Mouse (Mus musculus) limb, embryonic 10.5 days (tissue): ENCODE data around the gene Peli2. TPM values are rescaled to one million over a fixed set of nuclear protein-coding genes. Genes with fewer than 3 reads are reported as not detected.

ENCODE experiments used
- DNase-seq: peaks from one replicate; pipeline ENCODE4 v3.0.0-alpha.2; 2017; ENCODE audit warnings: low spot score
- H3K27ac ChIP-seq: fragments of 300-500 bp; sonication (generic); 2 replicates; pipeline ENCODE4 v1.5.1; 2016; ENCODE audit warnings: mild to moderate bottlenecking
- H3K27me3 ChIP-seq: fragments of 300-500 bp; sonication (generic); 2 replicates; pipeline ENCODE4 v1.6.1; 2016; ENCODE audit warnings: low read depth, mild to moderate bottlenecking; ENCODE audit not compliant: poor library complexity, severe bottlenecking
- H3K36me3 ChIP-seq: fragments of 300-500 bp; sonication (generic); 2 replicates; pipeline ENCODE4 v1.6.1; 2016; ENCODE audit warnings: mild to moderate bottlenecking, moderate library complexity
- H3K4me1 ChIP-seq: fragments of 300-500 bp; sonication (generic); 2 replicates; pipeline ENCODE4 v1.6.1; 2016
- H3K4me3 ChIP-seq: fragments of 300-500 bp; sonication (generic); 2 replicates; pipeline ENCODE4 v1.5.1; 2016; ENCODE audit warnings: mild to moderate bottlenecking, moderate library complexity
- H3K9me3 ChIP-seq: fragments of 300-500 bp; sonication (generic); replicated peaks from 2 replicates; pipeline ENCODE4 v1.6.1; 2016; ENCODE audit warnings: mild to moderate bottlenecking
- WGBS: fragments of 180-500 bp; shearing (Covaris S2); methylation state at CpG from one replicate; pipeline ENCODE4 v1.1.7; 2016; 5-methylcytosine and 5-hydroxymethylcytosine counted together
- polyA plus RNA-seq: library from polyadenylated mRNA; unstranded; fragments of >200 nt; fragmentation: Nextera tagmentation; extraction: Ambion mirVana; gene quantifications from 2 replicates; pipeline ENCODE4 v1.2.1, GENCODE M21; 2016

Peli2 gene
- polyA plus RNA-seq, 1 experiment from 2014 or later = 7.3 TPM

DNA sequence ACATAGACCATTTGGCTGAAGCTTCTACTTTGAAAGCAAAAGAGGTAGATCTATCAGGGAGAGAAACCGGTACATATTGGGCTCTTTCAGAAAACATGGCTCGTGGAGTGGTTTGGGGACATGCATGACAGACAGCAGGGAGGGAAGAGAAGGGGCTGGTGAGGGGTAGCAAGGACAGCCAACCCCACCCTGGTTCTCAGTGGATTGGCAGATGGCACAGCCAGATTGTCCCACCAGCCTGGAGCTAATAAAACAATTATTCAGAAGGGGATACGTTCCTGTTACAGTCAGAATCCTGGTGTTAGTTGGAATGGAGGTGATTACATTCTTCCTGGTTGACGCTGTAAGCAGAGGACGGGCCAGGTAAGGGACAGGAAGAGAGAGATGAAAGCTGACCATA lies 2.6 kb upstream of the Peli2 start:
- Histone ChIP-seq H3K4me3 (no peak overlapping the region), H3K27me3 (no peaks in the 10 kb centered on the region), H3K4me1 (peaks cover 32% of the 10 kb centered on the region), H3K9me3 (no peaks in the 10 kb centered on the region), H3K36me3 (no peaks in the 10 kb centered on the region), H3K27ac (no peak overlapping the region)
- DNase-seq = no peak
- WGBS = 69% methylated on average over 5 of the region's 5 CpGs

DNA sequence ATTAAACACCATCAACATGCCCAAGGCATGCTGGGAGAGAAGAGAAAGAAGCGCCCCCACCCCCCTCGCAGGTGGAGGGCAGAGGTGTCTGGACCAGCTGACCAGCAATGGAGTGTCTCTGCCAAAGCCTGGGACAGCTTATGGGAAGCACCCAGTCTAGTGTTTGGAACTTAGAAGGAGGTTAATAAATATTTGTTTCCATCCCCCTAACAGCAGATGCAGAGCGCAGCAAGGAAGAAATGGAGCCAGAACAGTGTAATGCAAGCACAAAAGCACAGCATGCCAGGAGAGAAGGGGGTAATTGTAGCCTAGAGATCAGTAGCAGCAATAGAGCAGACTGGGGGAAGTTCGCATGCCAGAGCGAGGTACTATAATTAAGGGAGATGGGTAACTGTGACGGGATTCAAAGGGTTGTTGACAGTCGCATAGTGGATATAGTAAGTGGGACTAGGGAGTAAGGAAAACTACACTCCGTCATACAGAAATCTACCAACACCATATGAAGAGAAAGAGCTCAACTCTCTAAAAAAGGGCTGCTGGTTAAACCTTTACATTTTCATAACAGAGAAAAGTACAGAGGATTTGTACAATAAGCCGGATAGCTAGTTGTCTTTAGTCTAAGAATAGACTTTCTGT lies 1.5 kb upstream of the Peli2 start:
- Histone ChIP-seq H3K4me1 (peaks cover 38% of the 10 kb centered on the region), H3K4me3 (peak overlapping the region; percentile 91; the same call in 1 of the 2 replicates)
- WGBS = 7% methylated on average over 9 of the region's 9 CpGs

DNA sequence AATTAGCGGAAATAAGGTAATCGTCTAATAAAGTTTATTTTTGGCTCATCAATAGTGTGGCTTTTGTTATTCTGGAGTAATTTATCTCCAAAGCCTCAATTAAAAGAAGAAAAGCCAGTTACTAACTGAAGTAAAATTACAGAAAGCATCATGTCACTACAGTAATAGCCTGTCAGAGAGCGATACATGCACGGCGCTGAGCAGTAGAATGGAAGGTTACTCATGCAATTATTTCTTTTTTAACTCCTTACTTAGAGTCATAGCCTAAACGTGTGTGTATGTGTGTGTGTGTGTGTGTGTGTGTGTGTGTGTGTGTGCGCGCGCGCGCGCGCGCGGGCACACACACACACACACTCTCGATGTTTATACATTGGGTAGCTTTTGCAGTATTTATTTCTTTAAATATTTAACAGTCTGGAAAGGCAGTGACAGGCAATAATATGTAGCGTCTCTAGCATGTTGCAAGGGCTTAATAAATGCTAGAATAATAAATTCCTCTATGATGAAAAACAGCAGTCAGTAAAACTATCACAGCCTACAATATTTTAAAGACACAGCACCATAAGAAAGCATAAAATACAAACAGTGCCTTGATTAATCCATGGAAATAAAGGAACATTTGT lies 864 bp upstream of the Peli2 start:
- H3K9me3 ChIP-seq = no peaks in the 10 kb centered on the region
- 23% methylated on average over 17 of the region's 17 CpGs for WGBS
- peak overlapping the region; percentile 91 for H3K4me3 ChIP-seq
- H3K36me3 ChIP-seq = no peaks in the 10 kb centered on the region
- no peak overlapping the region for H3K27ac ChIP-seq
- no peaks in the 10 kb centered on the region for H3K27me3 ChIP-seq
- peaks cover 44% of the 10 kb centered on the region for H3K4me1 ChIP-seq
- no peak for DNase-seq

More for the DNA sequence above, 1.5 kb upstream of the Peli2 start:
- Histone ChIP-seq H3K9me3 (no peaks in the 10 kb centered on the region), H3K36me3 (no peaks in the 10 kb centered on the region), H3K27me3 (no peaks in the 10 kb centered on the region), H3K27ac (no peak overlapping the region)
- DNase-seq = no peak

DNA sequence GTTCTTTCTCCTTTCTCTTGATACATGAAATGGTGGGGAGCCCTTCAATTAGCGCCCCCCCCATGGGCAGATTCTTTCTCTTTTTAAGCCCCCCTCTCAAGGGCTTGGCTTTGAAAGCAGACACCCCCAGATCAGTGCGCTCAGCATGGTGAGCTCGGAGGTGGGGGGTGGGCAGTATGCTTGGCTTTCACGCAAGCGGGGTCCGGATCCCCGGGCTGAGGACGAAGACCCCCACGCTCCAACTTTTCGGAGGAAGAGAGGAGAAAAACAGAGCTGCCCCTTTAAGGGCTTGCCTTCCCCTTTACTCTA lies 226 bp upstream of the Peli2 start:
- Histone ChIP-seq H3K27me3 (no peaks in the 10 kb centered on the region), H3K4me1 (peaks cover 46% of the 10 kb centered on the region), H3K27ac (peak overlapping the region; percentile 94), H3K36me3 (no peaks in the 10 kb centered on the region), H3K4me3 (peak overlapping the region; percentile 91), H3K9me3 (no peaks in the 10 kb centered on the region)
- no peak for DNase-seq
- 0% methylated on average over 10 of the region's 10 CpGs for WGBS

- Histone ChIP-seq H3K27ac (peak overlapping the region; percentile 94), H3K4me1 (peaks cover 46% of the 10 kb centered on the region), H3K9me3 (no peaks in the 10 kb centered on the region), H3K4me3 (peak overlapping the region; percentile 91), H3K36me3 (no peaks in the 10 kb centered on the region), H3K27me3 (no peaks in the 10 kb centered on the region)
- WGBS = under 1% methylated on average over 32 of the region's 32 CpGs
- peak; percentile 56 for DNase-seq
These were observed 1.2 kb downstream of the Peli2 start for GRCm38 (mm10) chr14:48121529-48122517.

- DNase-seq = no peak
- no peaks in the 10 kb centered on the region for H3K9me3 ChIP-seq
- 0 out of 2 replicates have a peak, but pooled peaks cover 2% of the 10 kb centered on the region for H3K36me3 ChIP-seq
- WGBS = 71% methylated on average over 5 of the region's 5 CpGs
- no peak overlapping the region for H3K27ac ChIP-seq
- peaks cover 44% of the 10 kb centered on the region for H3K4me1 ChIP-seq
- no peaks in the 10 kb centered on the region for H3K27me3 ChIP-seq
- H3K4me3 ChIP-seq = no peak overlapping the region
These were observed 3.4 kb downstream of the Peli2 start for GRCm38 (mm10) chr14:48124011-48124410.

- Histone ChIP-seq H3K4me1 (peaks cover 36% of the 10 kb centered on the region), H3K27me3 (no peaks in the 10 kb centered on the region), H3K9me3 (no peaks in the 10 kb centered on the region), H3K36me3 (0 out of 2 replicates have a peak, but pooled peaks cover 2% of the 10 kb centered on the region), H3K4me3 (no peak overlapping the region), H3K27ac (no peak overlapping the region)
- DNase-seq = no peak
- 76% methylated on average over 4 of the region's 4 CpGs for WGBS
These were observed 4.2 kb downstream of the Peli2 start for GRCm38 (mm10) chr14:48124816-48125215.

GRCm38 (mm10) chr14:48125971-48126370 lies 5.3 kb downstream of the Peli2 start:
- Histone ChIP-seq H3K4me1 (peaks cover 36% of the 10 kb centered on the region), H3K9me3 (no peaks in the 10 kb centered on the region), H3K27ac (no peak overlapping the region), H3K27me3 (no peaks in the 10 kb centered on the region), H3K4me3 (no peak overlapping the region), H3K36me3 (0 out of 2 replicates have a peak, but pooled peaks cover 2% of the 10 kb centered on the region)
- no peak for DNase-seq
- WGBS = 91% methylated on average over 6 of the region's 6 CpGs

DNA sequence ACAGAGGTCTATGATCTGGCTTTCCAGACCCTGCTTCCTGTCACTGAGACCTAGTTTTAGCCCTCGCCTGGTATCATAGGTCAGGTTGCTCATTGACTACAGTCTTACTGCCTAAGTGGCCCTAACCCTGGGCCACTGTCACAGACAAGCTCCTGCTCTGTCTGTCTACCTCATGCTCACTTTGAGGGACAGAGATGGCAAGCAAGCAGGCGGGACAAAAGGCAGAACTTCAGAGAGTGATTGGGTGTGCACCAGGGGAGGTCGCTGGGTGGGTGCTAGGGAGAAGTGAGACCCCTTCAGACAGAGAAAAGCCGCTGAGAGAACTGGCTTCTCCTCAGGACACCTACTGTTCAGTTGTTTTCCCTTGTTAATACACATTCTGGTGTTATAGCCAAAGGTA lies 6.3 kb downstream of the Peli2 start:
- 75% methylated on average over 4 of the region's 4 CpGs for WGBS
- H3K4me3 ChIP-seq = no peak overlapping the region
- DNase-seq = no peak
- H3K27me3 ChIP-seq = no peaks in the 10 kb centered on the region
- no peak overlapping the region for H3K27ac ChIP-seq
- 0 out of 2 replicates have a peak, but pooled peaks cover 2% of the 10 kb centered on the region for H3K36me3 ChIP-seq
- H3K4me1 ChIP-seq = peaks cover 41% of the 10 kb centered on the region
- no peaks in the 10 kb centered on the region for H3K9me3 ChIP-seq

GRCm38 (mm10) chr14:48127609-48128185 lies 7.1 kb downstream of the Peli2 start:
- peaks cover 40% of the 10 kb centered on the region for H3K4me1 ChIP-seq

DNA sequence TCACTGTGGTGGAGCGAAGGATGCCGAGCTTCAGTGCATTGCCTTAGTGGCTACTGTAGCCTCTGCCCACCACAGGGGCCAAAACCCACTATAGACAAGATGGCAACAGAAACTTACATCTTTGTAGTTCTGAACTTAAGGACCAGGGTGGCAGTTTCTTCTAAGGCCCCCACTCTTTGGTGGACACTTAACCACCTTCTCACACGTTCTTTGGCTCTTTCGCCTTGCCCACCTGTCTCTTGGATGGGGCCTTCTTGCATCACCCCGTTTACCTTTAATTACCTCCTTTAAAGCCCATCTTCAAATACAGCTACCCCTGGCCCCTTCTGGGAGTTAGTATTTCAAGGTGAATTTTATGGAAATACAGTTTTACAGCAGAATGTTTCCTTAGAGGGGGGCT lies 8.1 kb downstream of the Peli2 start:
- H3K36me3 ChIP-seq = 0 out of 2 replicates have a peak, but pooled peaks cover 2% of the 10 kb centered on the region
- no peaks in the 10 kb centered on the region for H3K27me3 ChIP-seq
- H3K4me3 ChIP-seq = no peak overlapping the region
- peaks cover 44% of the 10 kb centered on the region for H3K4me1 ChIP-seq
- H3K27ac ChIP-seq = no peak overlapping the region
- 97% methylated on average over 5 of the region's 5 CpGs for WGBS
- no peaks in the 10 kb centered on the region for H3K9me3 ChIP-seq
- DNase-seq = no peak

More at GRCm38 (mm10) chr14:48127609-48128185, 7.1 kb downstream of the Peli2 start:
- H3K9me3 ChIP-seq = no peaks in the 10 kb centered on the region
- DNase-seq = no peak
- H3K36me3 ChIP-seq = 0 out of 2 replicates have a peak, but pooled peaks cover 2% of the 10 kb centered on the region
- H3K4me3 ChIP-seq = no peak overlapping the region
- 83% methylated on average over 8 of the region's 8 CpGs for WGBS
- H3K27me3 ChIP-seq = no peaks in the 10 kb centered on the region
- H3K27ac ChIP-seq = 0 out of 2 replicates have a peak overlapping the region, but pooled peaks have one; percentile 14

GRCm38 (mm10) chr14:48130021-48130420 lies 9.4 kb downstream of the Peli2 start:
- Histone ChIP-seq H3K4me1 (peaks cover 45% of the 10 kb centered on the region), H3K36me3 (0 out of 2 replicates have a peak, but pooled peaks cover 2% of the 10 kb centered on the region), H3K4me3 (no peak overlapping the region), H3K27ac (no peak overlapping the region), H3K27me3 (no peaks in the 10 kb centered on the region), H3K9me3 (no peaks in the 10 kb centered on the region)
- DNase-seq = no peak
- WGBS = 94% methylated on average over 6 of the region's 6 CpGs
